Mouse (Mus musculus) ES-Bruce4 (cell line): Measurements from ENCODE around the gene Rps15a. TPM values are rescaled to one million over a fixed set of nuclear protein-coding genes. Genes with fewer than 3 reads are reported as not detected.

Experiments used
- H3K27ac ChIP-seq: 2 replicates; pipeline ENCODE4 v1.5.1; 2012; ENCODE audit warnings: low read length, inconsistent platforms; ENCODE audit not compliant: insufficient read depth
- H3K27me3 ChIP-seq: 2 replicates; pipeline ENCODE4 v1.6.1; 2012; ENCODE audit warnings: mild to moderate bottlenecking, low read length, inconsistent platforms; ENCODE audit not compliant: control insufficient read depth, poor library complexity, insufficient read depth, severe bottlenecking
- H3K36me3 ChIP-seq: 2 replicates; pipeline ENCODE4 v1.6.1; 2012; ENCODE audit warnings: inconsistent platforms, mild to moderate bottlenecking, low read length, moderate library complexity; ENCODE audit not compliant: control insufficient read depth, poor library complexity, insufficient read depth, severe bottlenecking
- H3K4me1 ChIP-seq: one replicate; pipeline ENCODE4 v1.8.1; 2011; ENCODE audit warnings: low read length; ENCODE audit not compliant: control insufficient read depth, insufficient read depth
- H3K4me3 ChIP-seq: 2 replicates; pipeline ENCODE4 v1.5.1; 2011; ENCODE audit warnings: low read depth, mild to moderate bottlenecking, low read length
- H3K9ac ChIP-seq: 2 replicates; pipeline ENCODE4 v1.6.1; 2012; ENCODE audit warnings: low read depth, mild to moderate bottlenecking, inconsistent platforms; ENCODE audit not compliant: poor library complexity, severe bottlenecking
- H3K9me3 ChIP-seq: replicated peaks from 2 replicates; pipeline ENCODE4 v1.6.1; 2012; ENCODE audit warnings: mild to moderate bottlenecking, low read length, inconsistent platforms; ENCODE audit not compliant: control insufficient read depth, poor library complexity, insufficient read depth, severe bottlenecking
- CTCF ChIP-seq: IDR thresholded peaks from one replicate; pipeline ENCODE4 v1.8.1; 2011; ENCODE audit warnings: low read depth, low read length
- EP300 ChIP-seq: IDR thresholded peaks from 2 replicates; pipeline ENCODE4 v1.6.1; 2011; ENCODE audit warnings: low read depth, low read length; ENCODE audit not compliant: insufficient read depth
- POLR2A ChIP-seq: IDR thresholded peaks from one replicate; pipeline ENCODE4 v1.8.1; 2011; ENCODE audit warnings: low read length; ENCODE audit not compliant: insufficient read depth
- polyA plus RNA-seq: library from polyadenylated mRNA; stranded (reverse); fragments of >200 nt; gene quantifications from 2 replicates; pipeline ENCODE4 v1.2.4, GENCODE M21; 2011; ENCODE audit warnings: low read depth; ENCODE audit not compliant: missing spikeins, insufficient read depth, insufficient read length

The Rps15a gene
- polyA plus RNA-seq, 1 experiment, result 2,841 TPM

- Histone ChIP-seq H3K4me1 (peaks cover 6% of the 10 kb centered on the region), H3K27ac (no peak overlapping the region; the same call in 1 of the 2 replicates), H3K9ac (no peak overlapping the region), H3K4me3 (no peak overlapping the region), H3K27me3 (no peaks in the 10 kb centered on the region), H3K9me3 (no peaks in the 10 kb centered on the region), H3K36me3 (peaks cover 24% of the 10 kb centered on the region)
- peak; percentile 29 for TF ChIP-seq CTCF
- no peak for TF ChIP-seq POLR2A
These were observed 13.8 kb downstream of the Rps15a start for GRCm38 (mm10) chr7:118102231-118102630.

GRCm38 (mm10) chr7:118097615-118098014, 18.4 kb downstream of the Rps15a start:
- Histone ChIP-seq H3K4me1 (no peaks in the 10 kb centered on the region), H3K9me3 (no peaks in the 10 kb centered on the region), H3K4me3 (no peak overlapping the region), H3K9ac (no peak overlapping the region), H3K27ac (no peak overlapping the region), H3K27me3 (no peaks in the 10 kb centered on the region), H3K36me3 (no peaks in the 10 kb centered on the region)
- TF ChIP-seq CTCF (no peak), POLR2A (no peak), EP300 (no peak)

- no peaks in the 10 kb centered on the region for H3K36me3 ChIP-seq
- H3K9me3 ChIP-seq, result no peaks in the 10 kb centered on the region
- no peak overlapping the region for H3K27ac ChIP-seq
- no peak for TF ChIP-seq POLR2A
- no peak for TF ChIP-seq EP300
- no peak for TF ChIP-seq CTCF
- H3K27me3 ChIP-seq, result no peaks in the 10 kb centered on the region
- no peaks in the 10 kb centered on the region for H3K4me1 ChIP-seq
- H3K4me3 ChIP-seq, result no peak overlapping the region
- no peak overlapping the region for H3K9ac ChIP-seq
These were observed 36.0 kb downstream of the Rps15a start for GRCm38 (mm10) chr7:118079987-118080386.

GRCm38 (mm10) chr7:118079097-118079496, 36.9 kb downstream of the Rps15a start:
- peak; percentile 47 for TF ChIP-seq CTCF
- no peak for TF ChIP-seq EP300
- Histone ChIP-seq H3K4me3 (no peak overlapping the region), H3K36me3 (no peaks in the 10 kb centered on the region), H3K9me3 (no peaks in the 10 kb centered on the region), H3K27ac (no peak overlapping the region), H3K4me1 (no peaks in the 10 kb centered on the region), H3K9ac (no peak overlapping the region), H3K27me3 (no peaks in the 10 kb centered on the region)

- Histone ChIP-seq H3K4me3 (no peak overlapping the region), H3K27ac (no peak overlapping the region), H3K27me3 (no peaks in the 10 kb centered on the region), H3K9me3 (0 out of 2 replicates have a peak, but pooled peaks cover 3% of the 10 kb centered on the region), H3K4me1 (no peaks in the 10 kb centered on the region), H3K9ac (no peak overlapping the region), H3K36me3 (no peaks in the 10 kb centered on the region)
- TF ChIP-seq POLR2A, result no peak
These were observed 48.7 kb downstream of the Rps15a start for GRCm38 (mm10) chr7:118067261-118067660.

- no peak overlapping the region for H3K27ac ChIP-seq
- no peak overlapping the region for H3K4me3 ChIP-seq
- H3K4me1 ChIP-seq, result no peaks in the 10 kb centered on the region
- H3K9ac ChIP-seq, result no peak overlapping the region
- no peaks in the 10 kb centered on the region for H3K9me3 ChIP-seq
- no peak for TF ChIP-seq POLR2A
- TF ChIP-seq EP300, result no peak
- TF ChIP-seq CTCF, result peak; percentile 54
- no peaks in the 10 kb centered on the region for H3K27me3 ChIP-seq
- no peaks in the 10 kb centered on the region for H3K36me3 ChIP-seq
These were observed 59.7 kb downstream of the Rps15a start for GRCm38 (mm10) chr7:118056300-118056699.

Other genes with a start within 250 kb of the Rps15a start
- gene Arl6ip1, start 13.5 kb upstream of the Rps15a start, polyA plus RNA-seq, result 330 and 346 TPM in 2 replicates
- 87.1 and 90.8 TPM in 2 replicates for gene Smg1, start 127.5 kb upstream of the Rps15a start, polyA plus RNA-seq